Mouse (Mus musculus): ENCODE results near the gene Dcst1.

DNA sequence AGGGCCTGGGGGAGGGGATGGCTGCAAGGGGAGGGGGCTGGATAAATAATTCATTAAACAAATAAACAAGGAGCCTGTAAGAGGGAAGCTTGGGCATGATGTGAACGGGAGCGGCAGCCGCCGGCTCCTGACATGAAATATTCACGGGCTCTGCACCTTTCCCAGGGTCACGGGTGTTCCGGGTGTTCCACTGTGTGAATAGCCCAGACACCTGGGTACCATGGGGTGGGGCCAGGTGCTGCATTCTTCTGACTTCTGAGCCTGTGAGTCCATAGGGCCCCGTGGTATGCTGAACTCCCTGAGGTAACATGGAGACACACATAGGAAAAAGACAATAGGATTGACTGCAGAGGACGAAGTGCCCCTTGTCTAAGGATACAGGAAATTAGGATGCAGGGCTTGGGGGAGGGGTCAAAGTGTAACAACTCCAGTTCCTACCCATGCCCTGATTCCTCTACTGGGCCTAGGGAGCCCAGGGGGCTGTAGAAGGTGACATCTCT is 37.6 kb downstream of the Dcst1 start:
- TF ChIP-seq CTCF (IDR thresholded peaks at IDR 0.05; ENCODE audit: low read depth) (no peak), EP300 (IDR thresholded peaks at IDR 0.05; ENCODE audit: low read depth) (no peak)
